Mouse (Mus musculus) cerebellum, adult 9-11 months (tissue): ENCODE data around the gene Sh3bgrl2.
"Not testable (repeated sequence)": the region's sequence is repeated elsewhere in the genome, so short reads cannot be mapped to it uniquely, and the experiment has no call there.

Experiments
- DNase-seq: peaks from one replicate; pipeline ENCODE4 v3.0.0; 2022

The Sh3bgrl2 gene

GRCm38 (mm10) chr9:83547830-83548689 lies at the start of gene Sh3bgrl2:
TSS of gene Sh3bgrl2 (plus strand) at chr9:83548327.
- peak; percentile 91 for DNase-seq

- not testable (repeated sequence) for DNase-seq
Measured at GRCm38 (mm10) chr9:83519081-83519480, 29.0 kb upstream of the Sh3bgrl2 start.

- DNase-seq: no peak
Measured at GRCm38 (mm10) chr9:83519510-83520155, 28.5 kb upstream of the Sh3bgrl2 start.

- DNase-seq: no peak
Measured at GRCm38 (mm10) chr9:83527341-83528060, 20.6 kb upstream of the Sh3bgrl2 start.

GRCm38 (mm10) chr9:83533044-83533769 lies 14.9 kb upstream of the Sh3bgrl2 start:
- DNase-seq: no peak

GRCm38 (mm10) chr9:83536959-83537358 lies 11.2 kb upstream of the Sh3bgrl2 start:
- DNase-seq: no peak

GRCm38 (mm10) chr9:83537510-83537909 lies 10.6 kb upstream of the Sh3bgrl2 start:
- no peak for DNase-seq

- DNase-seq: no peak
Measured at GRCm38 (mm10) chr9:83537921-83538536, 10.1 kb upstream of the Sh3bgrl2 start.

GRCm38 (mm10) chr9:83539809-83540491 lies 8.2 kb upstream of the Sh3bgrl2 start:
- DNase-seq: no peak

- DNase-seq: no peak
Measured at GRCm38 (mm10) chr9:83540492-83540857, 7.7 kb upstream of the Sh3bgrl2 start.

GRCm38 (mm10) chr9:83540975-83541374 lies 7.2 kb upstream of the Sh3bgrl2 start:
- DNase-seq: no peak

- DNase-seq: no peak
Measured at GRCm38 (mm10) chr9:83545240-83545639, 2.9 kb upstream of the Sh3bgrl2 start.

GRCm38 (mm10) chr9:83546316-83546715 lies 1.8 kb upstream of the Sh3bgrl2 start:
- no peak for DNase-seq

GRCm38 (mm10) chr9:83547229-83547628 lies 898 bp upstream of the Sh3bgrl2 start:
- DNase-seq: no peak

- no peak for DNase-seq
Measured at GRCm38 (mm10) chr9:83549866-83550265, 1.7 kb downstream of the Sh3bgrl2 start.

- no peak for DNase-seq
Measured at GRCm38 (mm10) chr9:83551116-83551515, 3.0 kb downstream of the Sh3bgrl2 start.

- no peak for DNase-seq
Measured at GRCm38 (mm10) chr9:83551632-83552031, 3.5 kb downstream of the Sh3bgrl2 start.

GRCm38 (mm10) chr9:83555580-83555979 lies 7.5 kb downstream of the Sh3bgrl2 start:
- no peak for DNase-seq

- peak; percentile 38 for DNase-seq
Measured at GRCm38 (mm10) chr9:83556236-83556635, 8.1 kb downstream of the Sh3bgrl2 start.

GRCm38 (mm10) chr9:83556780-83557771 lies 8.9 kb downstream of the Sh3bgrl2 start:
- peak; percentile 40 for DNase-seq
